Mouse (Mus musculus) right cerebral cortex, postnatal 4 days (tissue): ENCODE data around the gene Cpsf4.
"Not testable (repeated sequence)": the region's sequence is repeated elsewhere in the genome, so short reads cannot be mapped to it uniquely, and the experiment has no call there.

Experiments used
- DNase-seq: peaks from one replicate; pipeline ENCODE4 v3.0.0-alpha.2; 2022

Cpsf4 gene

GRCm38 (mm10) chr5:145185244-145185643, 18.2 kb downstream of the Cpsf4 start:
- DNase-seq: no peak

GRCm38 (mm10) chr5:145189416-145189815, 22.4 kb downstream of the Cpsf4 start:
- no peak for DNase-seq

- no peak for DNase-seq
These were observed 23.4 kb downstream of the Cpsf4 start for GRCm38 (mm10) chr5:145190373-145190772.

- DNase-seq: peak; percentile 86
These were observed 24.1 kb downstream of the Cpsf4 start for GRCm38 (mm10) chr5:145190875-145191798.

GRCm38 (mm10) chr5:145191962-145192361, 24.9 kb downstream of the Cpsf4 start, which contains the start of gene Atp5j2:
Gene Atp5j2, minus strand, starts transcription at chr5:145192062.
- no peak for DNase-seq

GRCm38 (mm10) chr5:145200387-145200786, 33.4 kb downstream of the Cpsf4 start:
- no peak for DNase-seq

GRCm38 (mm10) chr5:145201321-145201991, 34.4 kb downstream of the Cpsf4 start, which contains the start of gene Zkscan14:
Gene Zkscan14, minus strand, starts transcription at chr5:145201868.
- DNase-seq: peak; percentile 48

GRCm38 (mm10) chr5:145202446-145202845, 35.4 kb downstream of the Cpsf4 start:
- no peak for DNase-seq

- DNase-seq: peak; percentile 97
These were observed 37.1 kb downstream of the Cpsf4 start, which contains the start of gene Zkscan5 for GRCm38 (mm10) chr5:145203936-145204691. Gene Zkscan5, plus strand, starts transcription at chr5:145204562.

- DNase-seq: no peak
These were observed 38.0 kb downstream of the Cpsf4 start for GRCm38 (mm10) chr5:145205041-145205440.

- DNase-seq: no peak
These were observed 40.4 kb downstream of the Cpsf4 start for GRCm38 (mm10) chr5:145207385-145207784.

GRCm38 (mm10) chr5:145207954-145208353, 40.9 kb downstream of the Cpsf4 start:
- no peak for DNase-seq

GRCm38 (mm10) chr5:145208391-145208790, 41.4 kb downstream of the Cpsf4 start:
- not testable (repeated sequence) for DNase-seq

GRCm38 (mm10) chr5:145211340-145211739, 44.3 kb downstream of the Cpsf4 start:
- no peak for DNase-seq

GRCm38 (mm10) chr5:145212216-145212615, 45.2 kb downstream of the Cpsf4 start:
- no peak for DNase-seq

- no peak for DNase-seq
These were observed 46.5 kb downstream of the Cpsf4 start for GRCm38 (mm10) chr5:145213505-145213904.

GRCm38 (mm10) chr5:145214679-145215078, 47.7 kb downstream of the Cpsf4 start:
- DNase-seq: no peak

- DNase-seq: no peak
These were observed 50.7 kb downstream of the Cpsf4 start for GRCm38 (mm10) chr5:145217746-145218145.

- DNase-seq: no peak
These were observed 51.2 kb downstream of the Cpsf4 start for GRCm38 (mm10) chr5:145218206-145218605.

- no peak for DNase-seq
These were observed 51.7 kb downstream of the Cpsf4 start for GRCm38 (mm10) chr5:145218671-145219070.

- DNase-seq: no peak
These were observed 53.0 kb downstream of the Cpsf4 start for GRCm38 (mm10) chr5:145219981-145220380.

- DNase-seq: no peak
These were observed 55.8 kb downstream of the Cpsf4 start for GRCm38 (mm10) chr5:145222840-145223239.

GRCm38 (mm10) chr5:145223395-145223794, 56.4 kb downstream of the Cpsf4 start:
- DNase-seq: no peak
